Mouse (Mus musculus) CH12F3 (cell line): Measurements from ENCODE around the gene Trpm5.

Experiments used
- in situ Hi-C: fragments of 300-500 bp; cut with MboI; formaldehyde crosslinking; loops from 2 replicates; pipeline ENCODE4 v1.14.3; 2020; ENCODE audit warnings: low sequenced_read_pairs

Trpm5 gene

DNA sequence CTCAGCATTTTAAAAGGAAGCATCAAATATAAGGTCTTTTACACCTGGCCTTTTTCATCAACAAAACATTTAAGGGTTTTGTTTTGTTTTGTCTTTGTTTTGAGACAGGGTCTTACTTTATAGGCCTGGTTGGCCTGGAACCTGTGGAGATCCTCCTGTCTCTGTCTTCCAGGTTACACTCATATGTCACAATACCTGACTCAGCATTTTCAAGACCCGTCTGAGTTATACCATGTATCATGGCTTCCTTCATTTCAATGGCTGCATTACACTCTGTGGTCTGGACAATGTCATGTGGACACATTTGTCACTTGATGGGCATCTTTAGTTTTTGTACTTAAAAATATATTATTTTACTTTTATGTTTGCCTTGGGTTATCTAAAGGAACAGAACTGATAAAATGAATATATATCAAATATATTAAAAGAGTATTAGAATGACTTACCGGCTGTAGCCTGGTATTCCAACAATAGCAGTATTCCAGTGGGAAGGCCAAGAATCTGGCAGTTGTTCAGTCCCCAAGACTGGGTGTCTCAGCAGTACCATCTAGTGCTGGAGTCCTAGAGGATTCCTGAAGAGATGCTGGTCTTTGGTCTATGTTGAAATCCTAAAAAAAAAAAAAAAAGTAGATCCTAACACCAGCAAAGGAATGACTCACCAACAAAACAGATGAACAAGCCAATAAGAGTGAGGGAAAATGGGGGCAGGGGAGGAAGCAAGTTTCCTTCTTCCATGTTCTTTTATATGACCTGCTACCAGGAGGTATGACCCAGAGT lies 50.2 kb downstream of the Trpm5 start:
- in situ Hi-C loops, result no loop called here

DNA sequence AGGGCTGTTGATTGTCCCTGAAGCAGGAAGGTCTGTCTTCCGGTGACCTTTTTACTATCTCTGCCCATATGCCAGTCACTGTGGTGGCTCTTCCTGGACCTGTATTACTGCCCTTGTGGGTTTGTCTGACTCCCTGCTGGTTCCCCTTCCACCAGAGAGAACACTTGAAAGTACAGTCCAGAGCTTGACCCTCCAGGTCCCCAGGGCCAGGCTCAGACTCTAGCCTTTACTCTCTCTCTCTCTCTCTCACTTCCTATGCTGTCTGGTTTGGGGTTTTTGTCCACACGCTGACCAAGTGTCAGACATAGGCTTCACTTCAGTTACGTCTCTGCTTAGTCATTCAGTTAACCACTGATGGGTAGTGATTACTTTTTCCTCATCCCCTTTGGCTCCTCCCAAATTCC lies 51.5 kb downstream of the Trpm5 start:
- in situ Hi-C loops, result no loop called here

- in situ Hi-C loops, result no loop called here
Measured at GRCm38 (mm10) chr7:143042089-143042488, 52.4 kb downstream of the Trpm5 start.

DNA sequence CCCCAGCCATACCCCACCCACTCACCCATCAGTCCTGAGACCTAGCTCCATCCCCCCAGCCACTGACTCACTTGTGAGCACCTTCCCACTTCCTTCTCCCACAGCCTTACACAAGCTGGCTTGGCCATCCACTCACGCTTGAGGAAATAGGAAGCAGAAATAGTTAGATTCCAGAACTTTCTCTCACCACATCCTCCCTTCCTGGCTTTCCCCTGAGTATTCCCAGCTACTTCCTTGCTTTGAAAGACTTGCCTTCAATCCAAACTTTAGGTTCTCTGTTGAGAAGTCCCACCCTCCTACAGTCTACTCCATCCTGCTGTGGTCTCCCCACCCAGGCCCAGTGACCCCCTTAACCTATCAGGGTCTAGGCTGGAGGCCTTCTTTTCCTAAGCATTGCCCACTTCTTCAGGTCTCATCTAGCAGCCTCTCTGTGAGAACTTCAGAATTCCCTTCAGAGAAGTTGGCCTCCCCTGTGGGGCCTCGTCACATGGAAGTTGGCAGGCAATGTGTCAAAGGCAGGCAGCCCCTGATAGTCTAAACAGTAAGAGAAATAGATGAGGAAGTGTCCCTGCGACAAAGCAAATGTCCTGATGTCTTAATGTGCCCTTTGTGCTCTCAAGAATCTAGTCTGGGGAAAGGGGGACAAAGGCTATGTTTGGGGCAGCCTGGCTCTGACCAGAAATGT lies 53.2 kb downstream of the Trpm5 start:
- in situ Hi-C loops, result no loop called here

GRCm38 (mm10) chr7:143040561-143040960 lies 53.9 kb downstream of the Trpm5 start:
- in situ Hi-C loops, result no loop called here

DNA sequence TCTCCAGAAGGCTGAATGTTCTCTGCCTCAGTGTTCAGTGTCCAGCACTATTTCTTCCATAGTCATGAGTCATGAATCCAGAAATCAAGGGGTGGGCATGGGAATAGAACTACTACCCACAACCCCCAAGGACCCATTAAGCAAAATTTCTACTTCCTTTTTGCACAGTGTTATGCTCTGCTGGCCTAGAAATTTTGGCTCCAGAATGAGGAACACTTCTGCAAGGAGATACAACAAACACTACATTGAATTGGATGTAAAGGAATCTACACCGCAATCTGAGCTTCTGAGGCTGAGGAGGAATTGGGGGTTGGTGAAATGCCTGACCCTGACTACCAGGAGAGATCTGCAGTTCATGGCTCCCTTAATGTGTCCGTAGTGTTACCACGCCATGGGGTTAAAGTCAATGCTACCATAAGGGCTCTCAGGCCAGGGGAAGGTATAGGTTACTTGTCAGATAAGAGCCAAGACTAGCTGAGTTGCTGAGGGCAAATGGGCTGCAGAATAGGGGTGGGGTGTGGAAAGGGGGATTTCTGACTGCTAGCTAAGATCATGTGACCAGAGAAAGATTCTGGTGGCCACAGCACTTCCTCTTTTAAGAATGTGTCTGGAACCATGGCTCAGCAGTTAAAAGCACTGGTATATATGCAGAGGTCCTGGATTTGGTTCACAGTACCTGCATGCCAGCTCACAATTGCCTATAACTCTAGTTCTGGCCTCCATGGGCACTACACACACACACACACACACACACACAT lies 56.1 kb downstream of the Trpm5 start:
- in situ Hi-C loops, result no loop called here

DNA sequence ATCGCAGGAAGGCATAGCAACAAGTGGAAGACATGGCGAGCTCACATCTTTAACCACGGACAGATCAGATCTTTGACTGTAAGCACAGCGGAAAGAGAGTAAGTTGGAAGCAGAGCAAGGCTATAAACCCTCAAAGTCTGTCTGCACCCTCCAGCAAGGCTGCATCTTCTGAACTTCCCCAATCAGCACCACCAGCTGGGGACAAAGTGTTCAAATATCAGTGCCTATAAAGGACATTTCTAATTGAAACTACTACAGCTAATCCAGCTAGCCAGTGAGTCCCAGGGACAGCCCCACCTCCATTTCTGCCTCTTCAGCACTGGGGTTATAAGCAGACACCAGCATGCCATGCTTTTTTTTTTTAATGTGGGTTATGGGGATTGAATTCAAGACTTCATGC lies 57.1 kb downstream of the Trpm5 start:
- in situ Hi-C loops, result no loop called here

DNA sequence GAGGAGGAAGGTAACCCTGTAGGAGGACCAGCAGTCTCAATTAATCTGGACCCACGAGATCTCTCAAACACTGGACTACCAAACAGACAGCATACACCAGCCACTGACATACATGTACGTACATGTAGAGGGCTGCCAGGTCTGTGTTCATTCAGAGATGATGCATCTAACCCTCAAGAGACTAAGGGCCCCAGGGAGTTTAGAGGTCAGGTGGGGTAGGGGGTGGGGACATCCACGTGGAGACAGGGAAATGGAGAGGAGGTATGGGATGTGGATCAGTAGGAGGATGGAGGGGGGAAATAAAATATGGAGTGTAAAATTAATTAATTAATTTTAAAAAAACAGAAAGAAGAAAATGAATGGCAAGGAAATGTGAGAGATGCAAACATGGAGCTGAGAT lies 57.7 kb downstream of the Trpm5 start:
- in situ Hi-C loops, result no loop called here

GRCm38 (mm10) chr7:143034519-143035450 lies 59.7 kb downstream of the Trpm5 start:
- in situ Hi-C loops, result no loop called here

- in situ Hi-C loops, result no loop called here
Measured at GRCm38 (mm10) chr7:143034112-143034511, 60.3 kb downstream of the Trpm5 start.

DNA sequence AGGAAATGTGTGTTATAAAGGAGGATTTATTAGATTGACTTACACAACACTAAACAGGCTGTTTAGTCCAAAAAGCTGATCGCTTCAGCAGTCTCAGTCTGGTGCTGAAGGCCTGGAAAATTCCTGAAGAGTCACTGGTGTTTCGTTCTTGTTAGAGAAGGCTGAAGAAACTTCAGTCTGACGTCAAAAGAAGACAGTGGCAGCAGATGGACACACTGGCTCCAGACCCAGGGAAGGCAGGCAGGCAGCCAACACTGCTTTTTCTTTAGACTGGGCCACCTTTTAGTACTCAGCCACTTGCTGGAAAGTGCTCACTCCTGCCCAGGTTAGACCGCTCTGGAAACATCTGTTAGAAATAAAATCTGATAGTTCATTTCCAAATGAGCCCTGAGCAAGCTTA lies 60.9 kb downstream of the Trpm5 start:
- in situ Hi-C loops, result no loop called here

GRCm38 (mm10) chr7:143031816-143032215 lies 62.6 kb downstream of the Trpm5 start:
- in situ Hi-C loops, result no loop called here

DNA sequence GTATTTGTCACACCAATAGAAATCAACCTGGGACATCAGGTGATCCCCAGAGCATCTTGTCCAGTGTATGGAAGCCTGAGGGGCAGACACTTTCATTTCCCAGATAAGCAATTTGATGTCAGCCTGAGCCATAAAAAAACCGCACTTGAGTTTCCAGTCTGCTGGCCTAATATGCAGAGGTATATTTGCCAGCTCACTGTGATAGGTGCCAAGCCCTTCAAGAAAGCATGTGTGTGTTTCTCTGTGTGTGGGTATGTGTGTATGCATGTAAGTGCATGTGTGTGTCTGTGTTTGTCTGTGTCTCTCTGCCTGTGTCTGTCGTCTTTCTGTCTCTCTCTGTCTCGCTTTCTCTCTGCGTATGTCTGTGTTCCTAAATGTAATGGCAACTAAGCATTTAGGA lies 67.2 kb downstream of the Trpm5 start:
- in situ Hi-C loops, result no loop called here

DNA sequence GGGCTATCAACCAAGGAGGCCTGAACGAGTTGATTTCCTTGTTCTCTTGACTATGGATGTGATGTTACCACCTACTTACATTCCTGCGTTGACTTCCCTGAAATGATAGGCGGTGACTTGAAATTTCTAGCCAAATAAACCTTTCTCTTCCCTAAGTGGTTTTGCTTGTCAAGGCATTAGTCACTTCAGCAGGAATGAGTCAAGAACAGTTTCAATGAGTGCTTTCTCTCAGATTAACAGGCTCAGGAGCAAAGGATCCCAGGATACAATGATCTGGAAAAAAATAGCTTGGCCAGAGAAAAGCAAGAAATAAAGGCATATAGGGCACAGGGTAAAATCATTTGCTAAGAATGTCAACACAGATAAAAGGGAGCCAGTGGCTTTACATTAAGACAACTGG lies 68.9 kb downstream of the Trpm5 start:
- in situ Hi-C loops, result no loop called here

DNA sequence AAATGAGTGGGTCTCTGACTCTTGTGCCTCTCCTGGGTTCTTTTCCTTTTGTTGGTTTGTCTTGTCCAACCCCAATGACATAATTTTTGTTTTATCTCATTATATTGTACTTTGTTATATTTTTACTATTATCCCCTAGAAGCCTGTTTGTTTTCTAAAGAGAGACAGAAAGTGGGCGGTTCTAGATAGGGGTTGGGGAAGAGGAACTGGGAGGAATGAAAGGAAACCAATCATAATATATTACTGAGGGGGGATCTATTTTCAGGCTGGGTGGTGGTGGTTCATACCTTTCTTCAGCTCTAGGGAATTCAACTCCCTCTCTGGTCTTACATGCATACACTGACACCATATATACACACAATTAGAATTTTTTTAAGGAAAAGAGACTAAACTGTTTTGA lies 70.1 kb downstream of the Trpm5 start:
- in situ Hi-C loops, result no loop called here

DNA sequence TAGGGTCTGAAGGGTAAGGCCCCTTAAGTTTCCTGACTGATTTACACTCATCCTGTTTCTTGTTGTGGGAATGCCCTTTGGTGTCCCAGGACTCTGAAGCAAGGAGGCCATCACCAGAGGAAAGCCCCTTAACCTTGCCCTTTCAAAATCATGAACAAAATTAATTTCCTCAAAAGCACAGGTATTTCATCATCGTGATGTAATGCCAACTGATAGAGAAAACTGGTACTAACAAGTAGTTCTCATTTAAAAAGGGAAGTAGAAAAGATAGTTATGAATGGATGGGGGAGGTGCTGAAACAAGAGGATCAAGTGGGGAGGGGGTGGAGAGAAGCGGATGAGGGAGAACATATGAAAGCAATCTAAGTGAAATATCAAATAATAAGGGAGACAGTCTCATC lies 70.9 kb downstream of the Trpm5 start:
- in situ Hi-C loops, result no loop called here

- in situ Hi-C loops, result no loop called here
Measured at GRCm38 (mm10) chr7:143021356-143022164, 72.9 kb downstream of the Trpm5 start.

DNA sequence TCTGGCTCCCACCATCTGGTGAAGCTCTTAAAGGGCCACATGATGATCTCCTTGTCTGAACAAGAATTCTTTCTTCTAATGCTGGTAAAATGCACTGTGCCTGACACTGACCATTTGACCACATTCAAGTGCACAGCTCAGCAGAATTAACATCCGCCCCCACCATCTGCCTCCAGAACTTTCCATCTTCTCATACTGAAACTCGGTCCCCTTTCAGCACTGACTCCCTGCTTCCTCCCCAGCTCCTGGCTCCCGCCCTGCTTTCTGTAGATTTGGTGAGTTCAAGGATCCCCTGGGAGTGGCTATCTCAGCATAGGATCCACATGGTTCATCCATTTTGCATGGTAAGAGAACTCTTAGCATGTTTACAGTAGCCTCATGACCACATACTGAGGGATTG lies 73.7 kb downstream of the Trpm5 start:
- in situ Hi-C loops, result no loop called here

DNA sequence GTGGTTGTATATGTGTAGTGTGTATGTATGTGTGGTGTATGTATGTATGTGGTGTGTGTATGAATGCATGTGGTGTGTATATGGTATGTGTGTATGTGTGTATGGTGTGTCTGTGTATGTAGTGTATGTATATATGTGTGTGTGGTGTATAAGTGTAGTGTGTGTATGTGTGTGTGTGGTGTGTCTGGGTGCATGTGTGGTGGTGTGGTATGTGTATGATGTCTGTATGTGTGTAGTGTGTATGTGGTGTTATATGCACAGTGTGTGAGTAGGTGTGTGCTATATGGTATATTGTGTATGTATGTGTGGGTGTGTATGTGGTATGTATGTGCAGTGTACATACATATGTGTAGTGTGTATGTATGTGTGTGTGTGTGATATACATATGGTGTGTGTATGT lies 74.4 kb downstream of the Trpm5 start:
- in situ Hi-C loops, result no loop called here
